Mouse (Mus musculus): ENCODE measurements around the gene Gm16181. TPM values are rescaled to one million over a fixed set of nuclear protein-coding genes. Genes with fewer than 3 reads are reported as not detected.
A peak's percentile ranks its signal among the peaks of the same experiment; 100 is the strongest.

The Gm16181 gene
- total RNA-seq, 2 experiments from 2014 or later = not detected

- no peak for ATAC-seq (replicated peaks; ENCODE audit: poor library complexity)
Measured at GRCm38 (mm10) chr17:35247144-35247543, 26.5 kb downstream of the Gm16181 start.

GRCm38 (mm10) chr17:35248986-35249385, 28.4 kb downstream of the Gm16181 start:
- no peak for ATAC-seq (replicated peaks; ENCODE audit: poor library complexity)

GRCm38 (mm10) chr17:35249451-35250197, 29.0 kb downstream of the Gm16181 start:
- no peak for ATAC-seq (replicated peaks; ENCODE audit: poor library complexity)

- no peak for ATAC-seq (replicated peaks; ENCODE audit: poor library complexity)
Measured at GRCm38 (mm10) chr17:35250348-35251120, 29.9 kb downstream of the Gm16181 start.

DNA sequence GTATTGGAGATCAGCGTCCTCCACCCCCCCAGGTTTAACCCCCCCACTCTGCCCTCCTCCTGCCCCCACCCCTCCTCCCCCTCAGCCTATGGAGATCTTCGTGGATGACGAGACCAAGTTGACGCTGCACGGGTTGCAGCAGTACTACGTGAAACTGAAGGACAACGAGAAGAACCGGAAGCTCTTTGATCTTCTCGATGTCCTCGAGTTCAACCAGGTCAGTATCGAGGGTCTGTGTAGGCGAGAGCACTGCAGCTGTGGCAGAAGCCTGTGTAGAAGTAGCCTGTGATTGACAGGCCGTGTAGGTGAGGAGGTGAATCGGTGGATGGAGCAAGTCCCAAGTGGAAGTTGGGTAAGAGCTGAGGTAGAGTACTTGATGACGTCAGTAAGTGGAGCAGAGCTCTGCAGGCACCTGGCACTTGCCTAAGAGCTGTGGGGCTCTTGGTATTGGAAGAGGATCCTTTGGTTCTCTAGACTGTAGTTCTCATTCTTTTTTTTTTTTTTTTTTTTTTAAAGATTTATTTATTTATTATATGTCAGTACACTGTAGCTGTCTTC, 30.6 kb downstream of the Gm16181 start:
- peak; percentile 35 for ATAC-seq (replicated peaks; ENCODE audit: poor library complexity)

GRCm38 (mm10) chr17:35251981-35252380, 31.3 kb downstream of the Gm16181 start:
- no peak for ATAC-seq (replicated peaks; ENCODE audit: poor library complexity)

- ATAC-seq (replicated peaks; ENCODE audit: poor library complexity) = no peak
Measured at GRCm38 (mm10) chr17:35252619-35253292, 32.1 kb downstream of the Gm16181 start.

- no peak for ATAC-seq (replicated peaks; ENCODE audit: poor library complexity)
Measured at GRCm38 (mm10) chr17:35253293-35254093, 32.9 kb downstream of the Gm16181 start.

GRCm38 (mm10) chr17:35254241-35255098, 33.8 kb downstream of the Gm16181 start:
- ATAC-seq (replicated peaks; ENCODE audit: poor library complexity) = peak; percentile 59

DNA sequence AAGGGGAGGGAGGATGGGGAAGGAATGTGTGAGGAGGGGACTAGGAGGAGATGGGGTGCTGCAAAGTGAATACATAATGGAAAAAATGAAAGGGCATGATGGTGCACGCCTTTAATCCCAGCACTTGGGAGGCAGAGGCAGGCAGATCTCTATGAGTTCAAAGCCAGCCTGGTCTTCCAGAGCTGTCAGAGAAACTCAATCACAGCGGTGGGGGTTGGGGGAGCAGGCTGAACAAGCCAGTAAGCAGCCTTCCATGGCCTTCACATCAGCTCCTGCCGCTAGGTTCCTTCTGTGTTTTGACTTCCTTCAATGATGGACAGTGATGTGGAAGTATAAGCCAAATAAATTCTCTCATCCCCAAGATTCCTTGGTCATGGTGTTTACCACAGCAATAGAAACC, 34.7 kb downstream of the Gm16181 start:
- no peak for ATAC-seq (replicated peaks; ENCODE audit: poor library complexity)

DNA sequence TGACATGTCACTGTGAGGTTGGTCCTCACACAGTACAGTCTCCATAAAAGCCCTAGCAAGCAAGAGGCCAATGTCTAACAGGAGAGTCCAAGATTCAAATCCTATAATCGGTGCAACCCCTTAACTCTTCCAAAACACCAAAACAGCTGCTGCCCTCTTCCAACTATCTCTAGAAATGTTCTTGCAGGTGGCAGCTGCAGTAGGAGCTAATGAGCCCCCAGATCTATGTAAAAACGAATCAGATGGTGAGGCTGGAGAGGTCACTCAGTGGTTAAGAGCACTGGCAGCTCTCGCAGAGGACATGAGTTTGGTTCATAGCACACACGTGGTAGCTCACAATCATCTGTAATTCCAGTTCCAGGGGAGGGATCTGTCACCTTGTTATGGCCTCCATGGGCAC, 35.1 kb downstream of the Gm16181 start:
- no peak for ATAC-seq (replicated peaks; ENCODE audit: poor library complexity)

- ATAC-seq (replicated peaks; ENCODE audit: poor library complexity) = no peak
Measured at GRCm38 (mm10) chr17:35257378-35257777, 36.7 kb downstream of the Gm16181 start.

DNA sequence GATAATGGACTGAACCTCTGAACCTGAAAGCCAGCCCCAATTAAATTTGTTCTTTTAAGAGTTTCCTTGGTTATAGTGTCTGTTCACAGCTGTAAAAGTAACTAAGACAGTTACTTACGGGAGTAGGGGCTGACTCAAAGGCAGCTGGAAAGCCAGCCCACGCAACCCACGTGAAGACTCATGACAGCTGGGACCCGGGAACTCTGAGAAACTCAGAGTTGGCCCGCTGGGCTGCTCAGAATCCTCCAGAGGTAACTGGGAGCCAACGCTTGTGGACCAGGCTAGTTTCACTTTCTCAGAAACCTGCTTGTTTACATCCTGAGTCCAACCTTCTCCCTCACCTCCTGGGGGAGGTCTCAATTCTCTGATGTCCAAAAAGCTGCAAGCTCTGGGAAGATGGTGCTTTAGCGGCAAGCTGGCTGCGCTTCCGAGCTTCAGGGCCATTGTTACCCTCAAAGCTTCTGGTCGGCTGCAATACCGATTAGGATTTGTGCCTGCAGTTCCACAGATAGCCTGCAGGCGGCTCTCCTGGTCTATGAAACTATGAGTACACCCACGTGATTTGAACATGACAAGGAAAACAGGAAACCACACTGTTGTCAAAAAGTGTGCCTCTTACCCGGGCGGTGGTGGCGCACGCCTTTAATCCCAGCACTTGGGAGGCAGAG, 37.3 kb downstream of the Gm16181 start:
- ATAC-seq (replicated peaks; ENCODE audit: poor library complexity) = peak; percentile 56

GRCm38 (mm10) chr17:35258492-35259478, 38.2 kb downstream of the Gm16181 start:
- peak; percentile 69 for ATAC-seq (replicated peaks; ENCODE audit: poor library complexity)

DNA sequence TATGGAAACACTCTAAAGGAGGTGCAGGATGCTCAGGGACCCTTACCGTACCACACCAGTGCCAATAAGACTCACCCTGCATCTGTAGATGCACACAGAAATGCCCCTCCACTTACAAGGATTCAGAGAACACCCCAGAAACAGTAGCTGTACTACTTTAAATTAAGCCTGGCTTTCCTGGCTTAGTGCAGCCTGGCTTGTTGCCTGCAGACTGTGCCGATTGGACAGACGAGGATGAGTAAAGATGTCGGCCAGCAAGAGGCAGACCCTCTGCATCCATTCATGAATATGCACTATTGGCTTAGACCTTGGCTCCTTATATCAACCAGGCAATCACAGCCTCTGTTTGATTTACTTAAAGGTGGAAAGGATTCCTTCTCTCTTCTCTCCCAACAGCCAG, 39.0 kb downstream of the Gm16181 start:
- ATAC-seq (replicated peaks; ENCODE audit: poor library complexity) = no peak

- ATAC-seq (replicated peaks; ENCODE audit: poor library complexity) = no peak
Measured at GRCm38 (mm10) chr17:35261651-35262050, 41.0 kb downstream of the Gm16181 start.

GRCm38 (mm10) chr17:35262664-35263522, 42.3 kb downstream of the Gm16181 start, which contains the start of gene H2-D1:
Gene H2-D1, plus strand, starts transcription at chr17:35262730.
- peak; percentile 78 for ATAC-seq (replicated peaks; ENCODE audit: poor library complexity)

Data from megakaryocyte progenitor cell, adult 5-6 weeks (primary cell).